Mouse (Mus musculus): ENCODE results near the gene Mgat5.

DNA sequence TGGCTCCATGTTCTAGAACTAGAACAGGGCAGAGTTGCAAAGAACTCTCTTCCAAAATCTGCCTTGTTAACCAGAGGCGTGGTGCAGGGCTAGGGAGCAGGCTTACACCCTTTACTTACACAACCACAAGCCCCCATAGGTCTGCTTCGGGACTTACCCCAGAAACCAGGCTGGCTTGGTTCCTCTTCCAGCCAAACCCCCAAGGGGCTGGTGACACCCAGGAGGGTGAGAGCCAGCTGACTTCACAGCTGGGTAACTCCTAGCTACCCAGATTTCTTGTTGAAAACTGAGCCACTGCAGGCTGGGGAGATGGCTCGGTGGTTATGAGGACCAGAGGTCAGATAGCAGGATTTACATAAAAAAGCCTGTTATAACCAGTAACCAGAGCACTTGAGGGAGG lies 309.7 kb downstream of the Mgat5 start:
- no peak for TF ChIP-seq CTCF (IDR thresholded peaks at IDR 0.05; ENCODE audit: low read depth, low read length)
- TF ChIP-seq GATA1 (IDR thresholded peaks at IDR 0.05; ENCODE audit: borderline replicate concordance, low read length): no peak
- no peak for TF ChIP-seq TAL1 (conservative IDR thresholded peaks at IDR 0.05; ENCODE audit: low read depth, low read length)

All from G1E (cell line).